Mouse (Mus musculus) mesoderm, embryonic 11.5 days (tissue): Measurements from ENCODE around the gene Padi1.

ENCODE experiments used
- DNase-seq: peaks from one replicate; pipeline ENCODE4 v3.0.0-alpha.2; 2012; ENCODE audit warnings: low read depth, low spot score

Padi1 gene

GRCm38 (mm10) chr4:140845666-140846065 lies at the start of gene Padi1:
Gene Padi1, minus strand, starts transcription at chr4:140845778.
- no peak for DNase-seq

- DNase-seq = no peak
These were observed 46.6 kb upstream of the Padi1 start for GRCm38 (mm10) chr4:140892163-140892530.

- DNase-seq = no peak
These were observed 46.1 kb upstream of the Padi1 start for GRCm38 (mm10) chr4:140891525-140892162.

- no peak for DNase-seq
These were observed 38.3 kb upstream of the Padi1 start for GRCm38 (mm10) chr4:140883852-140884251.

GRCm38 (mm10) chr4:140882981-140883380 lies 37.4 kb upstream of the Padi1 start:
- DNase-seq = no peak

GRCm38 (mm10) chr4:140882365-140882764 lies 36.8 kb upstream of the Padi1 start:
- no peak for DNase-seq

- no peak for DNase-seq
These were observed 36.2 kb upstream of the Padi1 start for GRCm38 (mm10) chr4:140881771-140882170.

- DNase-seq = no peak
These were observed 35.6 kb upstream of the Padi1 start for GRCm38 (mm10) chr4:140881026-140881670.

- DNase-seq = no peak
These were observed 34.6 kb upstream of the Padi1 start for GRCm38 (mm10) chr4:140880207-140880606.

GRCm38 (mm10) chr4:140879739-140880138 lies 34.2 kb upstream of the Padi1 start:
- DNase-seq = no peak

GRCm38 (mm10) chr4:140879116-140879515 lies 33.5 kb upstream of the Padi1 start:
- no peak for DNase-seq

GRCm38 (mm10) chr4:140878655-140879054 lies 33.1 kb upstream of the Padi1 start:
- DNase-seq = no peak

GRCm38 (mm10) chr4:140877441-140877840 lies 31.9 kb upstream of the Padi1 start:
- DNase-seq = no peak

GRCm38 (mm10) chr4:140876681-140877080 lies 31.1 kb upstream of the Padi1 start:
- no peak for DNase-seq

GRCm38 (mm10) chr4:140876161-140876560 lies 30.6 kb upstream of the Padi1 start:
- no peak for DNase-seq

GRCm38 (mm10) chr4:140873011-140873410 lies 27.4 kb upstream of the Padi1 start:
- no peak for DNase-seq

GRCm38 (mm10) chr4:140872686-140872992 lies 27.1 kb upstream of the Padi1 start:
- no peak for DNase-seq

- no peak for DNase-seq
These were observed 26.5 kb upstream of the Padi1 start for GRCm38 (mm10) chr4:140871851-140872685.

GRCm38 (mm10) chr4:140871376-140871775 lies 25.8 kb upstream of the Padi1 start:
- no peak for DNase-seq

GRCm38 (mm10) chr4:140870876-140871275 lies 25.3 kb upstream of the Padi1 start:
- no peak for DNase-seq

- DNase-seq = no peak
These were observed 24.4 kb upstream of the Padi1 start for GRCm38 (mm10) chr4:140869945-140870344.

GRCm38 (mm10) chr4:140868484-140869190 lies 23.1 kb upstream of the Padi1 start:
- DNase-seq = peak; percentile 31
